Mouse (Mus musculus) heart, embryonic 14.5 days (tissue): ENCODE measurements at regions not wholly inside any gene's neighbourhood (a gene's known extent, or its start where the extent isn't known, plus 50 kb on each side); places are given as distances from the start of the nearest gene placed in this dataset.
A peak's percentile ranks its signal among the peaks of the same experiment; 100 is the strongest.

Source experiments
- ATAC-seq: fragments of 200-750 bp; cut with Nextera tagmentation; 2 replicates; pipeline ENCODE4 v1.8.0; 2017; ENCODE audit warnings: low read depth, moderate TSS enrichment; ENCODE audit not compliant: insufficient number of reproducible peaks, insufficient read depth, low FRiP score
- H3K27ac ChIP-seq, 2 experiments: fragments of 200-500 bp in 1 of 2; fragments of 300-500 bp in 1 of 2; sonication (generic) in 1 of 2; replicated peaks in 1 of 2; 2 replicates each; pipeline ENCODE4 v1.5.1; 2012 to 2014; ENCODE audit warnings: low read depth in 2 of 2, low read length in 2 of 2, control low read depth in 1 of 2, mild to moderate bottlenecking in 1 of 2, mixed read lengths in 1 of 2; ENCODE audit not compliant: control insufficient read depth in 1 of 2, insufficient read depth in 1 of 2
- H3K27me3 ChIP-seq: fragments of 300-500 bp; sonication (generic); 2 replicates; pipeline ENCODE4 v1.6.1; 2014; ENCODE audit warnings: mild to moderate bottlenecking, low read length, control low read depth; ENCODE audit not compliant: control insufficient read depth, insufficient read depth
- H3K36me3 ChIP-seq: fragments of 300-500 bp; sonication (generic); 2 replicates; pipeline ENCODE4 v1.6.1; 2014; ENCODE audit warnings: mild to moderate bottlenecking, control low read depth, low read length, mixed read lengths; ENCODE audit not compliant: control insufficient read depth, insufficient read depth
- H3K4me1 ChIP-seq, 2 experiments: fragments of 200-500 bp in 1 of 2; fragments of 300-500 bp in 1 of 2; sonication (generic) in 1 of 2; 2 replicates each; pipeline ENCODE4 v1.6.1; 2012 to 2014; ENCODE audit warnings: low read length in 2 of 2, control low read depth in 1 of 2, mixed read lengths in 1 of 2; ENCODE audit not compliant: control insufficient read depth in 2 of 2, insufficient read depth in 2 of 2
- H3K4me2 ChIP-seq: fragments of 300-500 bp; sonication (generic); 2 replicates; pipeline ENCODE4 v1.6.1; 2014; ENCODE audit warnings: mild to moderate bottlenecking, low read length
- H3K4me3 ChIP-seq, 2 experiments: fragments of 200-500 bp in 1 of 2; fragments of 300-500 bp in 1 of 2; sonication (generic) in 1 of 2; 2 replicates each; pipeline ENCODE4 v1.5.1; 2012 to 2014; ENCODE audit warnings: low read length in 2 of 2, mild to moderate bottlenecking in 2 of 2, control low read depth in 1 of 2, low read depth in 1 of 2, moderate library complexity in 1 of 2; ENCODE audit not compliant: control insufficient read depth in 1 of 2, insufficient read depth in 1 of 2
- H3K9ac ChIP-seq: fragments of 300-500 bp; sonication (generic); 2 replicates; pipeline ENCODE4 v1.6.1; 2014; ENCODE audit warnings: mild to moderate bottlenecking, low read length
- H3K9me3 ChIP-seq: fragments of 300-500 bp; sonication (generic); 2 replicates; pipeline ENCODE4 v1.6.1; 2016; ENCODE audit warnings: low read length, control low read depth; ENCODE audit not compliant: control insufficient read depth
- WGBS: fragments of 180-500 bp; shearing (Covaris S2); extraction: QIAGEN DNeasy Blood & Tissue Kit; methylation state at CpG from one replicate; pipeline ENCODE4 v1.1.7; 2014; 5-methylcytosine and 5-hydroxymethylcytosine counted together

DNA sequence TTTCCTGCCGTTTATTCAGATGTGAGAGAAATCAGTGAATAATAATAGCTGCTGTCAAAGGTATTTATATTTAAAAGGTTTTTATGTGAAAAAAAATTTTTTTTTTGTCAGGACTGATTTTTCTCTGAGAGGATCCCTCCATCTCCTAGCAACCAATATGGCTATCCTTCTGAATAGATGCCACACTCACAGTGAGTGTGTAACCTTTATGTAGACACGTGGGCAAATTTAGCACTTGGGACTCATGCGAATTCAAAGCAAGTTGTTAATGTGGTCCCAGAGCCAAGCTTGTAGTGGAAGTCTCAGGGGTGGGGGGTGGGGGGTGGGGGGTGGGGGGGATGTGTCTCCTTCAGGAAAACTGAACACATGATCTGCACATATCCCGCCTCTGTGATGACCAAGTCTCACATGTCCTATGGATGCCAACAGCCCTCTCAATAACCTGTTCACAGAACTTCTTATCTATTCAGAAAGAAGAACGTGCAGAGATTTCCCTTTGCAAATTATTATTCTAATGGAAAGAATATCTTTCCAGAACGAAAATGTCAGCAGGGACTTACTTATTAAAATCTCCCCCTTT is 112.5 kb upstream of the Arglu1 start:
- Histone ChIP-seq H3K4me2 (no peak overlapping the region), H3K27me3 (no peaks in the 10 kb centered on the region), H3K27ac (no peak overlapping the region), H3K9me3 (no peaks in the 10 kb centered on the region), H3K4me3 (no peak overlapping the region), H3K36me3 (no peaks in the 10 kb centered on the region), H3K4me1 (peaks cover 4% of the 10 kb centered on the region in 2 experiments; a peak in 2 of 4 replicates), H3K9ac (no peak overlapping the region)
- 73% methylated on average over 6 of the region's 6 CpGs for WGBS
- ATAC-seq = no peak

DNA sequence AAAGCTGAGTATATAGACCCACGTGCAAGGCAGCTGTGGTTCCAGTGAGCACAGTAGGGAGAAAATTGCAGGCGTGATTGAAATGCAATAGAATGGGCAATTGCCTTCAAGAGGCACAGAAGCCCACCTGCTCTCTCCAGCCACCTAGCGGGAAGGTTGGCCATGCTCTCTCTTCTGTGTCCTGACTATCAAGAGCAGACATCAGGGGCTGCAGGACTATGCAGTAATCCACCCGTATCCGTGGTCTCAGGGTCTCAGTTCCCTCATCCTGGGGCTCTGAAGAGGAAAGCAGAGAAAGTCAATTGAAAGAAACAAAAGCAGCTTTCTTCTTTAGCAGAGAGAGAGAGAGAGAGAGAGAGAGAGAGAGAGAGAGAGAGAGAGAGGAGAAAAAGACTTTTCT is 112.0 kb upstream of the Arglu1 start:
- Histone ChIP-seq H3K36me3 (no peaks in the 10 kb centered on the region), H3K9ac (no peak overlapping the region), H3K4me1 (peaks cover 7 to 8% of the 10 kb centered on the region in 2 experiments; a peak in 3 of 4 replicates), H3K9me3 (no peaks in the 10 kb centered on the region), H3K4me3 (no peak overlapping the region), H3K4me2 (no peak overlapping the region), H3K27ac (no peak overlapping the region), H3K27me3 (no peaks in the 10 kb centered on the region)
- 64% methylated on average over 5 of the region's 5 CpGs for WGBS
- no peak for ATAC-seq

DNA sequence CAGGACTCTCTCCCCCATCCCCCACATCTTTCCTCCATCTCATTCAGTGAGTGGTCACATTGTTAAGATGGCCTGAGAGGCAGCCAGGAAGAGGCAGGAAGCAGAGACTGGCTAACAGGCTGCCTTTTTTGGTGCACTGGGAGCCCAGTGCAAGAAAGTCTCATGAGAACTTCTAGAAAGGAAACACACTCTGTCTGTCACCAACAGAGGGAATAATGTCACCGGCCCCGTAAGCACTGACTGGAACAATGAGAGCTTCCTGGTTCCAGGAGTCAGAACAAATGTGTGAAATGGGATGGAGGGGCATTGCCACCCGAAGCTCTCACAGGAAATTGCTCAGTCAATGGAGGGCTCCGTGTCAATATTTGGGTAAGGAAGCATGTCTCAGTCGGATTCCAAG is 111.3 kb upstream of the Arglu1 start:
- H3K27ac ChIP-seq = peak overlapping the region in 1 of 2 experiments; percentile 10; a peak in 1 of 4 replicates

DNA sequence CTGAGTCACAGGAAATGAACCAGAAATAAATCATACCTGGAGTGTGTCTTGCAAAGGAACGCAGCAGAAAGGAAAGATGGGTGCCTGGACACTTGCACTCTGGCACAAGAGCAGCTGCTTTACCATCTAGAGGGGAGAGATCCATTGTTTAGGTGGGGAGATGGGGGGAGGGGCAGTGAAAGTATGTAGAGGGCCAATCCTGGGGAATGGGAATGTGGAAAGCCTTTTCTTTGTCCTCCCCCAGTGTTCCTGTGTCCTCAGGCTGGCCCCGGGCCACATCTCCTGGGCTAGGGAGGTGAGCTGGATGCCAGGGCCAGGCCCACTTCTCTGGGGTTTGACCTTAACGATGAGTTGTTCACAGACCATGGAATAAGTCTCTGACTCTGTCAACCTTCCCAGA is 107.2 kb upstream of the Arglu1 start:
- Histone ChIP-seq H3K4me3 (no peak overlapping the region), H3K27ac (no peak overlapping the region), H3K36me3 (no peaks in the 10 kb centered on the region), H3K9me3 (no peaks in the 10 kb centered on the region), H3K27me3 (no peaks in the 10 kb centered on the region), H3K9ac (no peak overlapping the region), H3K4me1 (peaks cover 7 to 8% of the 10 kb centered on the region in 2 experiments; a peak in 3 of 4 replicates), H3K4me2 (no peak overlapping the region)
- WGBS = 35% methylated on average over 3 of the region's 3 CpGs
- ATAC-seq = no peak

More for the DNA sequence above, 111.3 kb upstream of the Arglu1 start:
- Histone ChIP-seq H3K36me3 (no peaks in the 10 kb centered on the region), H3K4me1 (peaks cover 7 to 8% of the 10 kb centered on the region in 2 experiments; a peak in 3 of 4 replicates), H3K4me2 (no peak overlapping the region), H3K9ac (no peak overlapping the region), H3K9me3 (no peaks in the 10 kb centered on the region), H3K27me3 (no peaks in the 10 kb centered on the region), H3K4me3 (no peak overlapping the region)
- 46% methylated on average over 5 of the region's 5 CpGs for WGBS
- ATAC-seq = peak; percentile 31; the same call in 1 of the 2 replicates

DNA sequence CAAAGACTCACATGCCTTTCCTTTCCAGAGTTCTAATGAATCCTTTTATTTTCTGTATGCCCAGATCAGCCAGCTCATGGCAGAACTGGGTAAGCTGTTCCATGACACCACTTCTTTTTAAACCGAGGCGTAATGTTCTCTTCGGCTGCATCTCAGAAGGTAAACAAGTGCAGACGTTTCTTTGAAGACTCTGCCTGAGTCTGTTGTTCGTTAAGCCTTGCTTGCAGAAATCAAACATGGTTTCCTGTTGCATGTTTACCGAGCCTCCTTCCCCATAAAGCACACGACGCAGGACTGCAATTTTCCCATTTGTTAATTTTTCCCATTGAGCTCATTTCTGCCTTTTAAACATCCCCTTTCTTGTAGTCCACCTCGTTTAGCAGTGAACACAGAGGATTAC is 106.6 kb upstream of the Arglu1 start:
- no peak overlapping the region for H3K27ac ChIP-seq
- H3K9ac ChIP-seq = no peak overlapping the region
- 52% methylated on average over 9 of the region's 9 CpGs for WGBS
- peaks cover 7 to 8% of the 10 kb centered on the region in 2 experiments; a peak in 3 of 4 replicates for H3K4me1 ChIP-seq
- H3K4me2 ChIP-seq = no peak overlapping the region
- no peaks in the 10 kb centered on the region for H3K27me3 ChIP-seq
- ATAC-seq = no peak
- no peak overlapping the region for H3K4me3 ChIP-seq
- H3K36me3 ChIP-seq = no peaks in the 10 kb centered on the region
- no peaks in the 10 kb centered on the region for H3K9me3 ChIP-seq

DNA sequence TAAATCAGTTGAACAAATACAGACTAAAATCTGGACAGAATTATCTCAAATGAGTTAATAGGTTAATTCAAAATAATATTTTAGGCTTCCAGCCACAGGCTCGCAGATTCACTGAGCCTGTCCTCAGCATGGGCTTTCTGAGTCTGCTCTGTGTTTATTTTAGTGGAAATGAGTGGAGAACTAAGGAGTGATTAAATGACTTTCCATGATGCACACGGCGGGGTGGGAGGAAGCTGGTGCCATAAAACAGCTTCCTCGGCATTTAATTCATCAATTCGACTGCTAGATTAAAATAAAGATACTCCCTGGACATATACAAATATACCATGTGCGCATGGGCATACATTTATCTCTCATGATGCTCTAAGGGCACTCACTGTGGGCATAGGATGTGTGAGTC is 104.4 kb upstream of the Arglu1 start:
- Histone ChIP-seq H3K27ac (no peak overlapping the region), H3K4me3 (no peak overlapping the region), H3K9me3 (no peaks in the 10 kb centered on the region), H3K27me3 (no peaks in the 10 kb centered on the region), H3K9ac (no peak overlapping the region), H3K4me1 (peaks cover 3 to 4% of the 10 kb centered on the region in 2 experiments; a peak in 3 of 4 replicates), H3K4me2 (no peak overlapping the region), H3K36me3 (no peaks in the 10 kb centered on the region)
- WGBS = 63% methylated on average over 6 of the region's 6 CpGs
- ATAC-seq = no peak

DNA sequence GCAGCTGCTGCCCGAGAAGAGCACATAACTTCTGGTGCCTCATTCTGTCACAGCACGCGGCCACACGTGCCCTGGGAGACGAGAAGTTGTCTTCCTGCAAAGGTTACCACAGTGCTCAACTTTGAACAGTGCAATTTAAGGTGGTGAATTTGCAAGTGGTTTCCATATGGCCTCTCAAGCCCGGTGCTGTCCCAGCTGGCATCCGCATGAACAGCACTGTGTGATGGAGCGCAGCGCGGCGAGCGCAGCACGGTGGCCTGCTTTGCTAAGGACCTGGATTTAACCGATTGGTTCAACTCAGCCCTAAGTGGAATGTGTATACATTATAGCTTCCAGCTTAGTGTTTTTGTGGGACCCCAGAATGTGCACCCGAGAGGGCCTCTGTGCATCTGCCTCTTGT is 89.6 kb upstream of the Arglu1 start:
- Histone ChIP-seq H3K27me3 (no peaks in the 10 kb centered on the region), H3K27ac (no peak overlapping the region), H3K9ac (no peak overlapping the region), H3K36me3 (no peaks in the 10 kb centered on the region), H3K4me3 (no peak overlapping the region), H3K4me1 (no peaks in the 10 kb centered on the region), H3K4me2 (no peak overlapping the region), H3K9me3 (no peaks in the 10 kb centered on the region)
- 85% methylated on average over 15 of the region's 15 CpGs for WGBS
- ATAC-seq = no peak

DNA sequence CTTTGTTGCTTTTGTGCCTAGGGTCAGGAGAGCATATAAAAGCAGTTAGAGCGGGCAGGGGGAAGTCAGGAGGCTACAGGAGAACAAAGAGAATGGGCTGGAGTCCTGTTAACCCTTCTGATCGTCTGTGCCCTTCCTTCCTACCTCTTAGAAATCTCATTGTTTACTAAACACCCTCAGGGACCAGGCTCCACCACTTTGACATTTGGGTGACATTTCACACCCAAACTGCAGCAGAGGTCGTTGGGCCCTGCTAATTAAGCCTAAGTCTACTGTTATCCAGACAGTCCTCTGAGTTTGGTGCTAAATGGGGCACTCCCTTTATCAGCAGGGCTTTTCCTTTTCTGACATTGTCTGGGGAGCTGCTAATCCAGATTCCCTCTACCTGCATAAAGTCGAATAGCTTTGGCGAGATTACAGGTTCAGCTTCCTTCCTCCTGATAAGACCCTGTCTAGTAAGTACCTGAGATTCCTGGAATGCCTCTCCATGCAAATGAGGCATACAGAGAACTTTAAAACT is 84.2 kb upstream of the Arglu1 start:
- Histone ChIP-seq H3K4me3 (no peak overlapping the region), H3K27me3 (no peaks in the 10 kb centered on the region), H3K4me2 (no peak overlapping the region), H3K4me1 (no peaks in the 10 kb centered on the region), H3K36me3 (no peaks in the 10 kb centered on the region), H3K9me3 (no peaks in the 10 kb centered on the region), H3K27ac (no peak overlapping the region), H3K9ac (no peak overlapping the region)
- ATAC-seq = no peak
- 21% methylated on average over 5 of the region's 5 CpGs for WGBS
